Mouse (Mus musculus): ENCODE results near the gene Zfp354c.

The Zfp354c gene

GRCm38 (mm10) chr11:50827010-50827953 lies at the start of gene Zfp354c:
Gene Zfp354c, minus strand, starts transcription at chr11:50827724.
- peak; percentile 86 to 95 for DNase-seq (ENCODE audit: inconsistent age in 2 of 2, low spot score in 1 of 2)

DNA sequence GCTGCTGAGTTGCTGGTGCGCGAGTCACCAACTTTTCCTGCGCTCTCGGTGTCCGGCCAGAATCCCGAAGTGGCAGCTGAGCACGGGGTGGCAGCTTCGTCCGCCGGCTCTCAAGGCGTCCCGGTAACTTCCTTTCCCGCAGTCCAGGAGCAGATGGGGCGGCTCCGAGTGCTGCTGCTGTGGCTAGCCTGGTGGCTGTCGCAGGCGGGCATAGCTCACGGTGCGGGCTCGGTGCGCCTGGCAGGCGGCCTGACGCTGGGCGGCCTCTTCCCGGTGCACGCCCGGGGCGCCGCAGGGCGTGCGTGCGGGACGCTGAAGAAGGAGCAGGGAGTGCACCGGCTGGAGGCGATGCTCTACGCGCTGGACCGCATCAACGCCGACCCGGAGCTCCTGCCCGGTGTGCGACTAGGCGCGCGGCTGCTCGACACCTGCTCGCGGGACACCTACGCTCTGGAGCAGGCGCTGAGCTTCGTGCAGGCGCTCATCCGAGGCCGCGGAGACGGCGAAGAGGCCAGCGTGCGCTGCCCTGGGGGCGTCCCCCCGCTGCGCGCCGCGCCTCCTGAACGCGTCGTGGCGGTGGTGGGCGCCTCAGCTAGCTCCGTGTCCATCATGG lies 23.6 kb upstream of the Zfp354c start:
- peak in 1 of 2 experiments; percentile 50 for DNase-seq (ENCODE audit: inconsistent age in 2 of 2, low spot score in 1 of 2)

GRCm38 (mm10) chr11:50850177-50850735 lies 22.7 kb upstream of the Zfp354c start, which contains the start of gene Grm6:
Gene Grm6, plus strand, starts transcription at chr11:50850685.
- DNase-seq (ENCODE audit: inconsistent age in 2 of 2, low spot score in 1 of 2): peak in 1 of 2 experiments; percentile 38

DNA sequence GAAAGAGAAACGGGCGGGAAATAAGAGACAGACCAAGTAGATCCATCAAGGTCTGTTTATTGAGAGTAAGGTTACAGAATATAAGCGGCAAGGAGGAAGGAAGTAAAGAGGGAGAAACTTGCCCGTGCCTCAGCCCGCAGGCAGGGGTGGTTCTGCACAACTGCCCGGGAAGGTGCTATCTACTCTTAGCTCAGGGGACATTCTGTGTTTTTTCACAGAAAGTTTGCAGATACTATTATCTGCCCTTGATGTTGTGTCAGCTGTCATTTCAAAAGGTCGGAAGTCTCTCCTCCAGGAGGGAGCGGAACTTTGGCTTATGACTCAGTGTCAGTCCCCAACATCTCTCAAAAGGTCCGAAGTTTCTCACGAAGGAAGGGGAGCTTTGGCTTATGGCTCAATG lies 21.8 kb upstream of the Zfp354c start:
- no peak for DNase-seq (ENCODE audit: inconsistent age in 2 of 2, low spot score in 1 of 2)

DNA sequence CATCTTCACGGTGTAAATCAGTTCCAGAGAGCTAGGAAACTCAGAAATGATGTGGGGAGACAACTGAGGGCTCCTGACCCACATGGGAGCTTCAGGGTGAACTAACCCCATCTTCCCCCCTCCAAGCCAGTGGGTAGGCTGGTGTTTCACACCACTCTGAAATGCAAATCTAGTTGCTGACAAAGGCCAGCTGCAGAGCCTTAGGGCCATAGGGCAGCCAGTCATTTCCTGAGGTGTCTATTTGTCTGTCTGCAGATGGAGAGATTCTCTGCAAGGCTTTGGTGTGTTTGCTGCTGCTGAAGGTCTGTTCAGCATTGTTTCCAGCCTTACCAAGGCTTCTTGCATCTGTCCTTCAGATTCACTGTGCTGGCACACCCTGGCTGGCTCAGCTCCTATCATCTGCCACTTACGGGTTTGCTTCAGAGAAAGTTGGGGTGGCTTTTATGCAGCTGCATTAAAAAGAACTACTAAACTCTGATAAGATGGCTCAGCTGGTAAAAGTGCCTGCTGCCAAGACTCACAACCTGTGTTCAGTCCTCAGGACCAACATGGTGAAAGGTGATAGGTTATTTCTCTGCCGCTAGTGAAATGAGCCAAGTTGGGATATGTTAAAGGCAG lies 21.1 kb upstream of the Zfp354c start:
- DNase-seq (ENCODE audit: inconsistent age in 2 of 2, low spot score in 1 of 2): peak in 1 of 2 experiments; percentile 65

GRCm38 (mm10) chr11:50847047-50847446 lies 19.5 kb upstream of the Zfp354c start:
- DNase-seq (ENCODE audit: inconsistent age in 2 of 2, low spot score in 1 of 2): no peak

GRCm38 (mm10) chr11:50845951-50846350 lies 18.4 kb upstream of the Zfp354c start:
- DNase-seq (ENCODE audit: inconsistent age in 2 of 2, low spot score in 1 of 2): no peak

- peak; percentile 91 to 96 for DNase-seq (ENCODE audit: inconsistent age in 2 of 2, low spot score in 1 of 2)
Measured at GRCm38 (mm10) chr11:50841023-50841735, 13.7 kb upstream of the Zfp354c start, which contains the start of gene Zfp879. Gene Zfp879, minus strand, starts transcription at chr11:50841552.

DNA sequence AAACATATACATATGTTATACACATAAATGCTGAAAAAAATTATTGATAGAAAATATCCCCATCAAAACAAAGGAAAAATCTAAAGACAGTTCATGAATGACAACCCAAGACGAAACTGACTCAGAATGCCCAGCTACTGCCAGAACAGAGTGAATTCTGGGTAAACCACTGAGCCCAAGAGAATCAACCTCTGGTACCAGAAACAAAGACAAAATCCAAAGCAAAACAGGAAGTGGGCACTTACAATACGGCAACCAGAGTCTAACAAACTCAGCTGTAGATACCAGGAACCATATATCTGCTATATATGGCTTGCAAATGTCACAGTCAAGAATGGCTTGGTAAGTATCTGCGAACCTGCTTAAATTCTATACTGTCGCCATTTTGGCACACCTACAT lies 8.2 kb upstream of the Zfp354c start:
- no peak for DNase-seq (ENCODE audit: inconsistent age in 2 of 2, low spot score in 1 of 2)

GRCm38 (mm10) chr11:50826214-50826613 lies 1.3 kb downstream of the Zfp354c start:
- DNase-seq (ENCODE audit: inconsistent age in 2 of 2, low spot score in 1 of 2): no peak

GRCm38 (mm10) chr11:50814233-50814632 lies 13.3 kb downstream of the Zfp354c start:
- no peak for DNase-seq (ENCODE audit: inconsistent age in 2 of 2, low spot score in 1 of 2)

DNA sequence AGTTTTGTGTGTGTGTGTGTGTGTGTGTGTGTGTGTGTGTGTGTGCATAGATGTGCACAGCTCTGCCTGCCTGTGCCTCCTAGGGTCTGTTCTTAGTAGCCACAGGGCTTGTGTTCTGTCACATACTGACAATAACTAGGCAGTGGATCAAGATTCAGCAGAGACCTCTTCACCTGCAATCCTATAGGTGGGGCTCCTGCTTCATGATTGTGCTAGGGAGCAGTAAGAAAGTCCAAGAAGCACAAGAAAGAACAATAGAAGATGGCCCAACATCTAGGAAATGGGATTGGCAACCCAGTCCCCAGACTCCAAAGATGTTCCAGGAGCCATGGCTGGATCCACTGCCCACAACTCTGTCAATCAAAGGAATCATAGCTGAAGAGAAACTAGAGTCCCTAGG lies 28.7 kb downstream of the Zfp354c start:
- DNase-seq (ENCODE audit: inconsistent age in 2 of 2, low spot score in 1 of 2): no peak

DNA sequence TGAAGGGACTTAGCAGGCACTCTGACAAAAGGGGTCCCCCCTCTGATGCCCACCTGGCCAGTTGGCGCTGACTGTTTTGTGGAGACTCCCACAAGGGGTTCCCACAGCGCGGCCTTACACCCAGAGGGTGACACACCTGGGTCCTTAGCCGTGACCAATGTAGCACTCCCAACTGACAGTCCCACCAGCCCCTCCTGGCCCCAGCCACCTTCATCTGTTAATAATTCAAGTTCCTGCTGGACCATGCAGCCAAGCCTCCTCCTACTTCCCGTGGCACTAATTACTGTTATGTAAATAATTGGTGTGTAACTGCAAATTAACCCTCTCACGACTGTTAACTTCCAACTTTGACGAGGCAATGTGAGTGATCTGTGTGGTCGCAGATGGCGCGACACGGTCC lies 29.9 kb downstream of the Zfp354c start:
- DNase-seq (ENCODE audit: inconsistent age in 2 of 2, low spot score in 1 of 2): no peak

DNA sequence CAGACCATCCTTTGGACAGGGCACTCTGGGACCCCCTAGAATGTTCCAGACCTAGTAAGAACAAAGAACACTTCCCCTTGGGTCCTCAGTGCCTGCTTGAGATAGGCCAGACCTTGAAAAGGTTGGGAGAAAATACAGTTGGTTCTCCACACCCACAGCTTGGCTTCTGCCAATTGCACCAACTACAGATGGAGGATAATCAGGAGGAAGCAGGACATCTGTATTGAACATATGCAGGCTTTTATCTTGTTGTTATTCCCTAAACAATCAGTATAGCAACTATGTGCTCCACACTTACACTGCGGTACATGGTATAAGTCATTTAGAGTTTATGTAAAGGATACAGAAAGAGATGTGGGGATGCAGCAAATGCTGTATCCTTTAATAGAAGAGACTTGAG lies 56.5 kb downstream of the Zfp354c start:
- no peak for DNase-seq (ENCODE audit: inconsistent age in 2 of 2, low spot score in 1 of 2)

DNA sequence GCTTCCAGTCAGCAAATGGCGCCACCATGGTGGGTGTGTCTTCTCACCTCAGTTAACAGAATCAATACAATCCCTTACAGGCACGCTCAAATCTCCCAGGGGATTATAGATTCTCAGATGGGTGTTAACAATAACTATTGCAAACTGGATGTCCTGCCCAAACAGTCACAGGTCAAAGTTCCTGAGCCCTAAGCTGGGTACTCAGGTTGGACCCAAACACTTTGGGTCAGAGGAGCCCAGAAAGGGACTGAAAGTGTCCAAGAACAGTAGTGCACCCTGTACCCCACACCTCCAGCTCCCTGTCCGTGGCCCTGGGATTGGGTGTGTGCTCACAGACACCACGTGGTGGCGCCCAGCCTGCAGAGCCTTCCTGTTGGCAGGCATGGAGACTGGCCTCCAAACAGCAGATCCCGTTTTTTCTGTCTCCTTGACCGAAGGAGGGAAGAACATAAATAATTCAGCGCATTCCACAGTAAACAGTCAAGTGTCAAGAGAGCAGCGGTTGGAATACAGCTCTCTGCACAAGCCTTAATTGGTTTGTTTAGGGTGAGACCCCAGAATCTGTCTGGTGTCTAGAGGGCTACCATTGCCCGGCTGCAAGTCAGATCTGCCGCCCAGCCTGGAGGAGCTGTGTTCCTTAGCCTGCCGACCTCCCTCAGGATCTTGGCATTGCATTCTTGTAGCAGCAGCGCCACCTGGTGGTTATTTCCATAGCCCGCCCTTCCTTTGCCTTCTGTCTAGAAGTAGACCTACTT lies 58.4 kb downstream of the Zfp354c start:
- DNase-seq (ENCODE audit: inconsistent age in 2 of 2, low spot score in 1 of 2): peak; percentile 89 to 97

DNA sequence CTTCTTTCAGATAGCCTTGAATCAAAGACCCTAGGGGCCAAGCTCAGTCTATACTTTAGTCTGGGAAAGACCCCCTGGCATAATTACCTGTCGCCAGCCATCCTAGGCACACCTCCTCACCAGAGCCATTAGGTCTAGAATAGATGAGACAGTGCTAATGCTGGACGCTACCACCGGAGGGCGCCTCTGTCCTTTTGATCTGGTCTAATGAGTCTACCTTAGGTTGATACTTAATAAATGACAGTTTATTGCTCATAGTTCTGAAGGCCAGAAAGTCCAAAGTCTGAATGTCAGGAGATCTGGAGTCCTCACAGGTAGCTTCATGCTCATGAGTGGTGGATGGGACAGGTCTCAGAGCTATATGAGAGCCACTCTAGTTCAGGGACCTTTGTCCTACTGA lies 60.5 kb downstream of the Zfp354c start:
- peak; percentile 27 to 81 for DNase-seq (ENCODE audit: inconsistent age in 2 of 2, low spot score in 1 of 2)

DNA sequence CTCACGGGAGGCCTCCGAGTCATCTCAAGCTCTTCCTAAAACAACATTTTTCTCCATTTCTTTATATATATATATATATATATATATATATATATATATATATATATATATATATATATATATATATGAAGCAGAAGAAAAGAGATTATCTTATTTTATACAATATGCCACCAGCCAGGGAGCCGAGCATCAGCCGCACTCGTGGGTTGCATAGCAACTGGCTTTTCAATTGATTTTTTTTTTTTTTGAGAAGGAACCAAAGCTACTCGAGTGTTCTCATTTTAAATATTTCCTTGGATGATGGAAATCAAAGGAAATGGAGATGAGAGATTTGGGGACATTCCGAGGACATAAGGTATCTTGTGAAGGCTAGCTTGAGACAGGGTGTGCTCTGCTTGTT lies 61.1 kb downstream of the Zfp354c start:
- no peak for DNase-seq (ENCODE audit: inconsistent age in 2 of 2, low spot score in 1 of 2)
